Mouse (Mus musculus) heart, embryonic 16.5 days (tissue): Measurements from ENCODE around the gene Gm45753. TPM values are rescaled to one million over a fixed set of nuclear protein-coding genes. Genes with fewer than 3 reads are reported as not detected.
"Not testable (repeated sequence)": the region's sequence is repeated elsewhere in the genome, so short reads cannot be mapped to it uniquely, and the experiment has no call there.

Source experiments
- ATAC-seq: fragments of 200-750 bp; cut with Nextera tagmentation; replicated peaks from 2 replicates; pipeline ENCODE4 v1.8.0; 2017; ENCODE audit warnings: moderate number of reproducible peaks; ENCODE audit not compliant: insufficient read depth, low FRiP score; ENCODE audit errors: extremely low read depth
- H3K27ac ChIP-seq: fragments of 300-500 bp; sonication (generic); 2 replicates; pipeline ENCODE4 v1.5.1; 2014; ENCODE audit warnings: mild to moderate bottlenecking, low read length, control low read depth, moderate library complexity
- H3K27me3 ChIP-seq: fragments of 300-500 bp; sonication (generic); 2 replicates; pipeline ENCODE4 v1.6.1; 2014; ENCODE audit warnings: low read length, mixed read lengths; ENCODE audit not compliant: control insufficient read depth, insufficient read depth
- H3K36me3 ChIP-seq: fragments of 300-500 bp; sonication (generic); 2 replicates; pipeline ENCODE4 v1.6.1; 2014; ENCODE audit not compliant: control insufficient read depth, insufficient read depth
- H3K4me1 ChIP-seq: fragments of 300-500 bp; sonication (generic); 2 replicates; pipeline ENCODE4 v1.6.1; 2014; ENCODE audit warnings: low read length, mixed read lengths; ENCODE audit not compliant: control insufficient read depth, insufficient read depth
- H3K4me2 ChIP-seq: fragments of 300-500 bp; sonication (generic); 2 replicates; pipeline ENCODE4 v1.6.1; 2014; ENCODE audit warnings: low read depth, mild to moderate bottlenecking, control low read depth, low read length
- H3K4me3 ChIP-seq: fragments of 300-500 bp; sonication (generic); 2 replicates; pipeline ENCODE4 v1.5.1; 2014; ENCODE audit warnings: mild to moderate bottlenecking, control low read depth, low read length
- H3K9ac ChIP-seq: fragments of 300-500 bp; sonication (generic); 2 replicates; pipeline ENCODE4 v1.6.1; 2014; ENCODE audit warnings: low read length, control low read depth
- H3K9me3 ChIP-seq: fragments of 300-500 bp; sonication (generic); replicated peaks from 2 replicates; pipeline ENCODE4 v1.6.1; 2016; ENCODE audit warnings: low read length; ENCODE audit not compliant: control insufficient read depth
- WGBS: fragments of 180-500 bp; shearing (Covaris S2); extraction: QIAGEN DNeasy Blood & Tissue Kit; methylation state at CpG from one replicate; pipeline ENCODE4 v1.1.7; 2014; 5-methylcytosine and 5-hydroxymethylcytosine counted together
- polyA plus RNA-seq: library from polyadenylated mRNA; unstranded; fragments of >200 nt; fragmentation: Nextera tagmentation; extraction: Ambion mirVana; gene quantifications from 2 replicates; pipeline ENCODE4 v1.2.1, GENCODE M21; 2015

Gene Gm45753
- polyA plus RNA-seq, 1 experiment from 2014 or later = 0.11 TPM

- ATAC-seq = no peak
- 88% methylated on average over 6 of the region's 6 CpGs for WGBS
- Histone ChIP-seq H3K27me3 (no peaks in the 10 kb centered on the region), H3K27ac (no peak overlapping the region), H3K9ac (no peak overlapping the region), H3K4me1 (peaks cover 4% of the 10 kb centered on the region; the same call in 1 of the 2 replicates), H3K4me2 (no peak overlapping the region), H3K9me3 (no peaks in the 10 kb centered on the region), H3K4me3 (no peak overlapping the region), H3K36me3 (no peaks in the 10 kb centered on the region)
Measured at GRCm38 (mm10) chr8:45329206-45329980, 21.1 kb upstream of the Gm45753 start.

GRCm38 (mm10) chr8:45327076-45327475 lies 18.8 kb upstream of the Gm45753 start:
- not testable (repeated sequence) for H3K4me2 ChIP-seq, H3K9ac ChIP-seq, ATAC-seq, H3K4me3 ChIP-seq, H3K36me3 ChIP-seq, H3K27me3 ChIP-seq, H3K4me1 ChIP-seq, H3K27ac ChIP-seq, H3K9me3 ChIP-seq

GRCm38 (mm10) chr8:45324151-45324550 lies 15.9 kb upstream of the Gm45753 start:
- Histone ChIP-seq H3K4me1 (no peaks in the 10 kb centered on the region), H3K9ac (no peak overlapping the region), H3K9me3 (no peaks in the 10 kb centered on the region), H3K36me3 (no peaks in the 10 kb centered on the region), H3K27me3 (no peaks in the 10 kb centered on the region), H3K4me3 (no peak overlapping the region), H3K27ac (no peak overlapping the region), H3K4me2 (no peak overlapping the region)
- WGBS = 81% methylated on average over 4 of the region's 4 CpGs
- no peak for ATAC-seq

GRCm38 (mm10) chr8:45321365-45321764 lies 13.1 kb upstream of the Gm45753 start:
- Histone ChIP-seq H3K4me1 (no peaks in the 10 kb centered on the region), H3K27ac (no peak overlapping the region), H3K4me2 (no peak overlapping the region), H3K27me3 (no peaks in the 10 kb centered on the region), H3K36me3 (no peaks in the 10 kb centered on the region), H3K9me3 (no peaks in the 10 kb centered on the region), H3K9ac (no peak overlapping the region), H3K4me3 (no peak overlapping the region)
- WGBS = 75% methylated on average over 2 of the region's 2 CpGs
- ATAC-seq = no peak

GRCm38 (mm10) chr8:45320930-45321329 lies 12.7 kb upstream of the Gm45753 start:
- Histone ChIP-seq H3K4me2 (no peak overlapping the region), H3K9me3 (no peaks in the 10 kb centered on the region), H3K36me3 (no peaks in the 10 kb centered on the region), H3K4me1 (no peaks in the 10 kb centered on the region), H3K9ac (no peak overlapping the region), H3K27me3 (no peaks in the 10 kb centered on the region), H3K27ac (no peak overlapping the region), H3K4me3 (no peak overlapping the region)
- no peak for ATAC-seq
- WGBS = 24% methylated on average over 1 of the region's 1 CpGs

GRCm38 (mm10) chr8:45310967-45311366 lies 2.7 kb upstream of the Gm45753 start:
- Histone ChIP-seq H3K4me2 (no peak overlapping the region), H3K27ac (no peak overlapping the region), H3K9ac (no peak overlapping the region), H3K36me3 (no peaks in the 10 kb centered on the region), H3K4me1 (no peaks in the 10 kb centered on the region), H3K9me3 (no peaks in the 10 kb centered on the region), H3K27me3 (no peaks in the 10 kb centered on the region), H3K4me3 (no peak overlapping the region)
- 77% methylated on average over 4 of the region's 4 CpGs for WGBS
- no peak for ATAC-seq

- 90% methylated on average over 1 of the region's 1 CpGs for WGBS
- no peaks in the 10 kb centered on the region for H3K9me3 ChIP-seq
- H3K27me3 ChIP-seq = no peaks in the 10 kb centered on the region
- no peak for ATAC-seq
- H3K9ac ChIP-seq = no peak overlapping the region
- no peak overlapping the region for H3K4me2 ChIP-seq
- H3K4me3 ChIP-seq = no peak overlapping the region
- H3K36me3 ChIP-seq = no peaks in the 10 kb centered on the region
- no peak overlapping the region for H3K27ac ChIP-seq
- H3K4me1 ChIP-seq = no peaks in the 10 kb centered on the region
Measured at GRCm38 (mm10) chr8:45305479-45305878, 2.8 kb downstream of the Gm45753 start.

GRCm38 (mm10) chr8:45304354-45304753 lies 3.9 kb downstream of the Gm45753 start:
- Histone ChIP-seq H3K4me2 (no peak overlapping the region), H3K4me3 (no peak overlapping the region), H3K4me1 (no peaks in the 10 kb centered on the region), H3K9ac (no peak overlapping the region), H3K27ac (no peak overlapping the region), H3K36me3 (no peaks in the 10 kb centered on the region), H3K9me3 (no peaks in the 10 kb centered on the region), H3K27me3 (no peaks in the 10 kb centered on the region)
- 86% methylated on average over 3 of the region's 3 CpGs for WGBS
- no peak for ATAC-seq

- 78% methylated on average over 8 of the region's 8 CpGs for WGBS
- ATAC-seq = no peak
- Histone ChIP-seq H3K9me3 (no peaks in the 10 kb centered on the region), H3K4me1 (no peaks in the 10 kb centered on the region), H3K4me2 (no peak overlapping the region), H3K9ac (no peak overlapping the region), H3K36me3 (no peaks in the 10 kb centered on the region), H3K27ac (no peak overlapping the region), H3K4me3 (no peak overlapping the region), H3K27me3 (no peaks in the 10 kb centered on the region)
Measured at GRCm38 (mm10) chr8:45302390-45302789, 5.9 kb downstream of the Gm45753 start.
